Comparison of ENCODE assay signal across 7 mouse cellular contexts in genomic region chr11:3648964-3649841, GRCm38 (mm10). TPM values are rescaled to one million over a fixed set of nuclear protein-coding genes. Genes with fewer than 3 reads are reported as not detected.
DNase-seq lines count a peak whose midpoint lies in the region; ATAC-seq lines count a peak whose summit lies in the region.

Gene Morc2a (plus strand): TSS chr11:3649191.

- DNase-seq in adrenal gland, adult 2 months, result peak; percentile 98
- peak; percentile 97 for DNase-seq in embryo, embryonic 11.5 days (ENCODE audit: low read depth, low spot score)
- DNase-seq in gastrocnemius, postnatal 36 days, result peak; percentile 95
- DNase-seq in left cerebral cortex, postnatal 25 days (ENCODE audit: low spot score in 2 of 2), result peak; percentile 98
- peak; percentile 98 for DNase-seq in midbrain, embryonic 10.5 days (ENCODE audit: low spot score)
- DNase-seq in right cerebral cortex, postnatal 4 days, result peak; percentile 94

- H3K27ac ChIP-seq in intestine, embryonic 15.5 days, result peak within 1 kb of the TSS; percentile 93
- H3K27ac ChIP-seq in midbrain, embryonic 10.5 days (replicated peaks), result peak within 1 kb of the TSS; percentile 99

- under 1% methylated on average over 76 of the region's 81 CpGs for WGBS in intestine, embryonic 15.5 days
- WGBS in midbrain, embryonic 10.5 days, result 1% methylated on average over 81 of the region's 81 CpGs

- H3K4me2 ChIP-seq in intestine, embryonic 15.5 days (replicated peaks), result peak within 1 kb of the TSS; percentile 88

- H3K36me3 ChIP-seq in intestine, embryonic 15.5 days, result peaks cover 22% of the 10 kb centered on the region
- H3K36me3 ChIP-seq in midbrain, embryonic 10.5 days, result peaks cover 79% of the 10 kb centered on the region

- H3K9me3 ChIP-seq in intestine, embryonic 15.5 days, result peaks cover 7% of the 10 kb centered on the region
- H3K9me3 ChIP-seq in midbrain, embryonic 10.5 days (replicated peaks), result peaks cover 55% of the 10 kb centered on the region

- H3K9ac ChIP-seq in intestine, embryonic 15.5 days, result peak within 1 kb of the TSS; percentile 80

- ATAC-seq in intestine, embryonic 15.5 days, result peak; percentile 99

- H3K27me3 ChIP-seq in intestine, embryonic 15.5 days (replicated peaks), result no peaks in the 10 kb centered on the region
- H3K27me3 ChIP-seq in midbrain, embryonic 10.5 days (ENCODE audit: low read depth, poor library complexity, severe bottlenecking), result no peaks in the 10 kb centered on the region

- H3K4me1 ChIP-seq in intestine, embryonic 15.5 days (replicated peaks), result peaks cover 3% of the 10 kb centered on the region
- peaks cover 18% of the 10 kb centered on the region for H3K4me1 ChIP-seq in midbrain, embryonic 10.5 days

- intact Hi-C loops in gastrocnemius, postnatal 36 days (cut with DNase I), result loop anchor here (5.0 kb wide), 1 partner anchor 112 kb away; no protein-coding TSS in a partner anchor
- intact Hi-C loops in left cerebral cortex, postnatal 25 days (cut with DNase I), result loop anchor here (5.0 to 10.0 kb wide), 2 partner anchors 112 to 194 kb away; partner anchors contain the start of gene Rnf185

- H3K4me3 ChIP-seq in intestine, embryonic 15.5 days (replicated peaks), result peak within 1 kb of the TSS; percentile 63
- H3K4me3 ChIP-seq in midbrain, embryonic 10.5 days, result peak within 1 kb of the TSS; percentile 85

RNA-seq across cellular contexts. Expression of gene Morc2a, which starts in this region (rescaled TPM):
- 10 to 100 TPM; 33.4 to 39.0 TPM for total RNA-seq in adrenal gland, adult 2 months (2021)
- polyA plus RNA-seq in adrenal gland, adult 2 months (2012; rRNA removed), result 6.8 and 7.3 TPM in 2 replicates
- 10 to 100 TPM; 16.0 to 16.7 TPM for total RNA-seq in gastrocnemius, postnatal 36 days (2021)
- polyA plus RNA-seq in intestine, embryonic 15.5 days (2015; fragmentation: Nextera tagmentation; extraction: Ambion mirVana), result 20.9 and 21.1 TPM in 2 replicates
- total RNA-seq in left cerebral cortex, postnatal 25 days (2021), result 10 to 100 TPM; 39.6 to 41.9 TPM
- polyA plus RNA-seq in midbrain, embryonic 10.5 days (2016; fragmentation: Nextera tagmentation; extraction: Ambion mirVana), result 35.6 and 40.7 TPM in 2 replicates

Comparison
In these comparisons a context has a peak if more than half of its experiments do, and no peak if none do; other contexts are left out.
1. Peak in every context shown above with its lines: DNase-seq, ATAC-seq, H3K4me3 ChIP-seq and H3K27ac ChIP-seq.